Mouse (Mus musculus) brain, embryonic 18.5 days (tissue): ENCODE measurements around the gene Secisbp2.
"Not testable (repeated sequence)": the region's sequence is repeated elsewhere in the genome, so short reads cannot be mapped to it uniquely, and the experiment has no call there.

Experiments
- DNase-seq: peaks from one replicate; pipeline ENCODE4 v3.0.0-alpha.2; 2012; ENCODE audit warnings: low read depth, low spot score

The Secisbp2 gene

GRCm38 (mm10) chr13:51643924-51644828, 7.3 kb upstream of the Secisbp2 start:
- DNase-seq, result no peak

DNA sequence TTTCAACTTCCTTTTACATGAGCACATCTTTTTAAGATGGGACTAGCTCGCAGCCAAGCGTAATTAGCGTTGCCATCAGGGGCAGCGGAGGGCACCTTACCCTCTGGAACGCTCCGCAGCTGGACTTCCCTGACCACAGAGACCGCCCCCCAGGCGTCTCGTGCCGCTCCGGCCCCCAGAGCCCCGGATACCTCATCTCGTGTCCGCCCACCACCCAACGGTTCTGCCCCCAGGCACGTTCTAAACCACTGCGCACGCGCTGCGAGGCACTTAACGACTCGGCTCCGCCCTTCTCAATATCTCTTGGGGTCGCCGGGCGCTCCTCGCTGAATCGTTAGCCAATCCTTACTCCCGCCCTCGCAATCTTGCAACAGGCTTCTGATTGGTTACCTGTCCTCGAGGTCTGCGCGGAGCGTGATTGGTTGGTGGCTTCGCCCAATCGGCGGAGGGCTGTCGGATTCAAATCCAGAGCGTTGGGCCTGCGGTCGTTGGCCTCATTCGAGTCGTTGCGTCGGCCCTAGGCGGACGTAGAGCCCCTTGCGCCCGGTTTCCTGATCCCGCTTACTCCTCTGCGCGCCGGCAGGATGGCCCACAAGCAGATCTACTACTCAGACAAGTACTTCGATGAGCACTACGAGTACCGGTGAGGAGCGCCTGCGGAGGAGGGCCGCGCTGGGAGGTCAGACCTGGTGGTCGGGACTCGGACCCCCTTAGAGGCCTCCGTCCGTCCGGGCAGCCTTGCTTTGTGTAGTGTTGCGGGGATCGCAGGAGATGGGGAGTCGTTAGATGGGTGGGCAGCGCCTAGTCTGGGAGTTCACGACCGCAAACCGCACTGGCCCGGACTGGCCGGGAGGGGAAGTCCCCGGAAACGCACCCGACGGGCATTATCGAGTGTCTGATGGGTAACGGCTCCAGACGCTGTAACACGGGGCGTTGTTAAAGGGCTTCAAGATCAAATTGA, 6.4 kb upstream of the Secisbp2 start, which contains the start of gene Cks2:
Gene Cks2 (plus strand): TSS at position 404 of the 961 bp plus-strand sequence.
- peak; percentile 97 for DNase-seq

- no peak for DNase-seq
Measured at GRCm38 (mm10) chr13:51645872-51646271, 5.6 kb upstream of the Secisbp2 start.

DNA sequence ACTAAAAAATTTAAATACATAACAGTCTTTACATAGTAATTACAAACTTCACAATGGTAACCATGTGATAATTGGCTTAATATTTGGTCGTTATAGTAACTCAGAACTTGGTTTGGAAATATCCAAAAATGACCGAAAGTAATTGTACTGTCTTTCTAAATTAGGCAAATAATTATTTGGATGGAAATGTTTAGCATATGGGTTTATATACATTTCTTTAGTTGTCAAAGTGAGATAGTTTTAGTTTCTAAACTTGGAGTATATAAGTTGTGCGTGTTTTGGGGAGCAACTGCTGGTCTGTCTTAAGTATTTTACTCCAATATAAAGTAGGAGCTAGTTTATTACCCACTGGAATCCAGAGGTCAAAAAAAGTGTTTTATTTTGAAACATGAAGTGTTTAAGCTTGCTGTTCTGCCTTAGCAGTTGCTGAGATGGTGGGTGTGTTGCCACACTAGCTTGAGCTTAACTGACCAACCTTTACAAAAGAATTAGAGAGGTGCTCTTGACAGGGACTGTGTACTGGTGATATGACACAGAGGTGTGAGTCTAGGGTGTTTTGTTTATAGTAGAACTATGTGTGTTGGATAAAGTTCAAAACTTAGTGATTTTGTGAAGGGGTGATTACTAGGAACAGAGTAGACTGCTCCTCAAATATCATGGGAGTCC, 5.0 kb upstream of the Secisbp2 start:
- DNase-seq, result no peak

DNA sequence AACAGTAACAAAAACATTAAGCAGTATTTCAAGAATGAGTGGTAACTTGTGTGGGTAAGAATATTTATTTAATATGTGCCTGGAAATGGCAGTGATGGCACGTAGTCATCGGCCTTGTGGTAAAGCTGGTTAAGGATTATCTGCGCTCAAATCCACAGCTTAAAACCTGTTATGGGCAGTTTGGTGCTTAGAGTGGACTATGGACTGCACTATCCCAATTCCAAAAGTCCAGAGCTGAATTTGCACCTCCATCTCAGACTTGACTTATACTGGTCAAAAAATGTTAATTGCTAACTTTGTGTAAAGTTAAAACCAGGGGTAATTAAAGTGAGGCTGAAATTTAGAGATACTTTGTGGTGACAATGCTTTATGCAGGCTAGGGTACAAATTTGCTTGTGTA, 3.7 kb upstream of the Secisbp2 start:
- no peak for DNase-seq

- no peak for DNase-seq
Measured at GRCm38 (mm10) chr13:51648237-51648636, 3.3 kb upstream of the Secisbp2 start.

- DNase-seq, result no peak
Measured at GRCm38 (mm10) chr13:51649740-51650139, 1.8 kb upstream of the Secisbp2 start.

DNA sequence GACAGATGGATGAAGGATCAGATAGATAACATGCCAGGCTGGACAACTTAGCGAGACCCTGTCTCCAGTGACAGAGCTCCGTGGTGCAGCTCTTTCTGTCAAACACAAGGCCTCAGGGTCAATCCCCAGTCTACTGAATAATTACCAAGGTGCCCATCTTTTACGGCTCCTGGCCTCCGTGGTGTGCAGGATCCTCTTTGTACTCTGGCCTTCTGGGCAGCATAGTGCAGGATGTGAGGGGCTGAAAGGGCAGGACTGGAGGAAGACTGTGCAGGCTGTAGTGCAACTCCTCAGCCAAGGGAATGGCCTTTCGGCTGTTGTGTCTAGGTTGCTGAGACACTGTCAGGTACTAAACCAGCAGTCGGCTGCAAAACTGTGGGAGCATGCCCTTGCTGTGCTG, 1.7 kb downstream of the Secisbp2 start:
- no peak for DNase-seq

GRCm38 (mm10) chr13:51653961-51654360, 2.5 kb downstream of the Secisbp2 start:
- no peak for DNase-seq

DNA sequence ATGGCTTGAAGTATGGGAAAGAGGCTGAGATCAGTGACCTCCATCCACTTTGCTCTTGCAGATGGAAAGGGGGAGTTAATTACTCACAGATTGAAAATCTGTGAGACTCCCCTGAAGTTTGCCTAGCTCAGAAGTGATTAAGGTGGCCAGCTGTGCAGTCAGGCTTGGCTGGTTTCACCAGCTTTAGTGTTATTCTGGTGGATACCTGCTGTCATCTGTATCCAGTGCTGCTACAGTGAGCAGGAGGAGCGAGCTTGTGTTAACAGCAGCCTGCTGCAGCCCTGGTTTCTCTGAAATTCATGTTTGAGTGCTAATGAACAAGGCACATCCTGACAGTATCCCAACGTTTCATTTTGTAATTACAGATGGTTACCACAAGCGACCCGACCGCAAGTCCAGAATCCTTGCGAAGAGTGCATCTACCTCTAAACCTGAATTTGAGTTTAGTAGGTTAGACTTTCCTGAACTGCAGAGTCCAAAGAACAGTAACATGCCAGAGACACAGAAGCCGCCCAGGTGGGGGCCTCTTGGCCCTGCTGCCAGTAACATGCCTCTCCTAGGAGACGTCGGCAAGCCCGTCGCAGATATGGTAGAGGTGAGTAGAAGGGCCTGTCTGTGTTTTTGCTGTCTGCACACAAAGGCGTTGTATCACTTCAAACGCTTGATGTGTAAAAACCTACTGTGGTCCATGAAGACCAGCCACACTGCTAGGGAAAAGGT, 5.2 kb downstream of the Secisbp2 start:
- DNase-seq, result no peak

- DNase-seq, result no peak
Measured at GRCm38 (mm10) chr13:51658094-51658493, 6.6 kb downstream of the Secisbp2 start.

DNA sequence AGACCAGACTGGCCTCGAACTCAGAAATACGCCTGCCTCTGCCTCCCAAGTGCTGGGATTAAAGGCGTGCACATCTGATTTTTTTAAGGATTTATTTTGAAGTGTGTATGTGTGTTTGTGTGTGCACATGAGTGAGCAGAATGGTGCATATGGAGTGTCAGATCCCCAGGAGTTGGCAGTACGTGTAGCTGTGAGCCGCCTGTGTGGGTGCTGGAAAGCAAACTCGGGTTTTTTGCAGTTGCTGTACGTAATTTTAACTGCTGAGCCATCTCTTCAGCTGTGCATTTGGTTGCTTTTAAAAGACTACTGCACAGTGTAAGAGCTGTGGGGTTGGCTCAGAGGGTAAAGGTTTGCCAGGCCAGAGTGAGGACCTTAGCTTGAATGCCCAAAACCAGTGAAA, 8.1 kb downstream of the Secisbp2 start:
- no peak for DNase-seq

- DNase-seq, result no peak
Measured at GRCm38 (mm10) chr13:51663561-51663960, 12.1 kb downstream of the Secisbp2 start.

DNA sequence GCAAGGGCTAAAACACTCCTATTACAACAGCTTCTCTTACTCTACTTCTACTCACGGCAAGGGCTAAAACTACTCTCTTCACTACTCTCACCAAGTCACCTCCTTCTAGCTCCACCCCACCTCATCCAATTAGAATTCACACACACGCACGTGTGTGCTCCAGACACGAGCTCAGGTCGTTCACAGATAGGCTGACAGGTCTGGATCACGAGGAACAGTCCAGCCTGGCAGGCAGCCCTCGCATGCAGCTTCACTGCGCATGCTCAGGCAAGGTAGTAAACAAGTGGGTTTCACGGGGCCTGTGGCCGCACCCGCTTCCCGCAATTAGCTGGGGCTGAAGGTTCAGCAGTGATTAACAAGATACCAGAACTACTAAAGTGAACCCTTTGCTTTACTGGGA, 16.7 kb downstream of the Secisbp2 start:
- not testable (repeated sequence) for DNase-seq

GRCm38 (mm10) chr13:51676641-51677040, 25.1 kb downstream of the Secisbp2 start:
- DNase-seq, result no peak

DNA sequence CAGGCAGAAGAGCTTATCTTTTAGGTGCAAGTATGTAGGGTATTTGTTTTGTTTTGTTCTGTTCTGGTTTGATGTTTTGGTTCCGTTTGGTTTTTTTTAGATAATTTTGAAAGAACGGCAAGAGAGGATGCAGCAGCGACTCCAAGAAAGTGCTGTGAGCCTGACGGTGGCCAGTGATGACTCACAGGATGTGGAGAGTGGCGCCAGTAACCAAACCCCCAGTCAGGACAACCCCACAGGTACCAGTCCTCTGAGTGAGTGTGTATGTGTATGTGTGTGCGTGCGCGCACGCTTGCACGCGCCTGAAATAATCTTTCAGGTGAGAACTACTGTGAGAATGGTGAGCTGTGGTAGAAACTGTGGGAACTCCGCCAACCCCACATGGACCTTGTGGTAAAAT, 25.5 kb downstream of the Secisbp2 start:
- no peak for DNase-seq

DNA sequence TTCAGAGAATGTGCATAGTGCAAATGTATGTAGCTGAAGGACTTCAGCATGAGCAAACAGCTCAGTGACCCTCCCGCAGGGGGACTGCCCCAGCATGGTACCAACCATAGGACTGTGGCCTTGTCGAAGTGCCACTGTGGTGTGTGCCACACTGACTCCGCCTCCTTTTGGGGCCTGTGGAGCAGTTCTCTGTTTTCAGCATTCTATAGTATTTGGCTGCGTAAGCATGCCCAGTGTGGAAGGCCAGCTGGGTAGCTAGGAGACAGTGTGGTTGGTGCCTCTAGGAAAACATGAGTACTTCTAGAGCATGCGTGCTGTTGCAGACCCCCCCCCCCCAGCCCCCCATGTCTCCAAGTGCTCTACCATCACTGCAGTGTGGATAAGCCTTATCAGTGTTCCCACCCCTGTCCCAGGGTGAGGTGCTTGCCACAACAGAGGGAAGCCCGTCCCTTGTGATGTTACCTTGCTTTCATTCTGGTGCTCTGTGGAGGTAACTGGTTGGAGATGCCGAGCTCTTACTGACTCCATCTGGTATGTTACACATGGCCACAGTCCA, 26.2 kb downstream of the Secisbp2 start:
- no peak for DNase-seq

DNA sequence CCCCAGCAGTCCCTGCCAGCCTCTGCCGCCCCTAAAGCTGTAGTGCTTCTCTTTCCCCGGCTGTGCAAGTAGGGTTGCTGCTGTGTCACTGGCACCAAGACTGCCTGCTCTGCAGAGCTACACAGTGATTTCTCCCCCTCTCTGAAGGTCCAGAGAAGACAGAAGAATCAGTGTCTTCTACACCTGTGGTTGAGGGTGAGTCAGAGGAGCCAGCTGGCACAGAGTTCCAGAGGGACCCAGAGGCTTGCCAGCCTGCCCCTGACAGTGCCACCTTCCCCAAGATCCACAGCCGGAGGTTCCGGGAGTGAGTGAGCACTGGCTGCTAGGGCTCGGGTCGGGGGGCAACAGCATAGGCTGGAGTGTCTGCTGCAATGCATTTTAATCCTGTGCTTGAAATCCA, 27.2 kb downstream of the Secisbp2 start:
- no peak for DNase-seq

DNA sequence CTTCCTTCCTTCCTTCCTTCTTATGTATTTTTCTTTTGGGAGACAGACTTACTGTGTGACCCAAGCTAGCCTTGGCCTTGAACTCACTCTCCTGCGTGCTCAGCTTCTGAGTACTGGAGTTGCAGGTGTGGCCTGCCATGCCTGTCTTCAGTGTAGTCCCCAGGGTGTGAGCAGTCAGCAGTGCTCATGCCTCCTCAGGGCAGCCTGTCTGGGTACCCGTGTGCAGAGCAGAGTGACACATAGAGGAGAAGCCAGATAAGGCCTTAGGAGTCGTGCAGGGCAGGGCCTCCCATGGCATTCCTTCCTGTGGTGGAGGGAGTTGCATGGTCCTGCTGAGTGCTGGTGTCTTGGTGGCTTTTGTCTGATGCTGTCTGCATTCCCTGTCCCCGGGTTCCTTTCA, 27.8 kb downstream of the Secisbp2 start:
- no peak for DNase-seq

DNA sequence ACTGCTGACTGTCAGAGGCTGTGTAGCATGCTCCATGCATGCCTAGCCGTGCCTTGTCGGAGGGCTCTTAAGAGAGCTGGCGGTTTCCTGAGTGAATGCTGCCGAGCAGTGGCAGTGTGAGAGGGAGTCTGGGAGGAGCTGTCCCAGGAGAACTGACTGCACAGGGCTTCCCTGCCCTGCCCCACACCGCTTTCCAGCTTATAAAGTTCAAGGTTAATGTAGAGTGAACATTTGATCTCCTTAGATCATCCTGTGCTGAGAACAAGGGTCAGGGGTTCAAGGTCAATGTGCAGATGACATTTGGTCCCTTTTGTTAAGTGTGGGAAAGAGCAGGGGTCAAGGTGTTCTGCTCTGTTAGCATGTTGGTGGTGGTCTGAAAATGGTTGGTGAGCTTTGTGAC, 29.6 kb downstream of the Secisbp2 start:
- DNase-seq, result no peak

- no peak for DNase-seq
Measured at GRCm38 (mm10) chr13:51681634-51682033, 30.1 kb downstream of the Secisbp2 start.
